ENCODE assay signal across 8 mouse cellular contexts in genomic region chr9:42123713-42124576, GRCm38 (mm10). TPM values are rescaled to one million over a fixed set of nuclear protein-coding genes. Genes with fewer than 3 reads are reported as not detected.
DNase-seq lines count a peak whose midpoint lies in the region; ATAC-seq and TF ChIP-seq lines count a peak whose summit lies in the region.

Gene Sorl1, minus strand, starts transcription at chr9:42124297.

- no peaks in the 10 kb centered on the region for H3K9me3 ChIP-seq in hindbrain, postnatal 0 days (ENCODE audit: low read length)

- no peaks in the 10 kb centered on the region for H3K27me3 ChIP-seq in hindbrain, postnatal 0 days (ENCODE audit: insufficient read depth, low read length)

- no peaks in the 10 kb centered on the region for H3K36me3 ChIP-seq in hindbrain, postnatal 0 days (ENCODE audit: insufficient read depth, low read length)

- DNase-seq in embryo, embryonic 10 days (ENCODE audit: low spot score), result peak; percentile 77
- DNase-seq in gastrocnemius, postnatal 14 days, result peak; percentile 82
- DNase-seq in hindbrain, postnatal 0 days (ENCODE audit: low spot score), result peak; percentile 82
- DNase-seq in left cerebral cortex, postnatal 10 days (ENCODE audit: extremely low spot score in 1 of 2, low spot score in 2 of 2), result peak; percentile 42 to 84
- peak; percentile 77 for DNase-seq in right cerebral cortex, postnatal 14 days
- peak; percentile 65 for DNase-seq in yolk sac, embryonic 10.5 days (ENCODE audit: low spot score)

- peaks cover 7% of the 10 kb centered on the region; the same call in 1 of the 2 replicates for H3K4me1 ChIP-seq in hindbrain, postnatal 0 days (ENCODE audit: insufficient read depth, low read length)

- peak within 1 kb of the TSS; percentile 98 for H3K4me2 ChIP-seq in hindbrain, postnatal 0 days (ENCODE audit: low read depth, low read length)

- TF ChIP-seq CTCF in hindbrain, postnatal 0 days (IDR thresholded peaks at IDR 0.05; ENCODE audit: low read depth), result peak; percentile 66

- WGBS in hindbrain, postnatal 0 days, result 0% methylated on average over 81 of the region's 94 CpGs

- peak within 1 kb of the TSS; percentile 75 for H3K27ac ChIP-seq in hindbrain, postnatal 0 days

- intact Hi-C loops in gastrocnemius, postnatal 14 days (cut with DNase I; ENCODE audit: low total_unique reads), result loop anchor here (5.0 kb wide), 1 partner anchor 67 kb away; no protein-coding TSS in a partner anchor
- intact Hi-C loops in left cerebral cortex, postnatal 10 days (cut with DNase I), result loop anchor here (5.0 kb wide), 2 partner anchors 67 to 113 kb away; no protein-coding TSS in a partner anchor

- peak within 1 kb of the TSS; percentile 86 for H3K9ac ChIP-seq in hindbrain, postnatal 0 days (replicated peaks; ENCODE audit: low read length)

- H3K4me3 ChIP-seq in hindbrain, postnatal 0 days (ENCODE audit: low read length), result peak within 1 kb of the TSS; percentile 91

- peak; percentile 72 for ATAC-seq in activated CD4-positive, CD25-positive, alpha-beta regulatory T cell, adult 4 months
- ATAC-seq in hindbrain, postnatal 0 days, result peak; percentile 91
- ATAC-seq in megakaryocyte, adult 5-6 weeks (ENCODE audit: poor library complexity, severe bottlenecking), result peak; percentile 59

RNA-seq across cellular contexts. Expression of gene Sorl1, which starts in this region (rescaled TPM):
- 10 to 100 TPM; 25.1 to 39.4 TPM for polyA plus RNA-seq in activated CD4-positive, CD25-positive, alpha-beta regulatory T cell, adult 4 months (2017; shearing (Covaris generic))
- 10 to 100 TPM; 31.8 to 33.4 TPM for total RNA-seq in gastrocnemius, postnatal 14 days (2021)
- total RNA-seq in hindbrain, postnatal 0 days (2014; rRNA removed), result 25.6 and 27.7 TPM in 2 replicates
- 8.2 and 9.1 TPM in 2 replicates for polyA plus RNA-seq in hindbrain, postnatal 0 days (2015; fragmentation: Nextera tagmentation; extraction: Ambion mirVana)
- 10 to 100 TPM; 80.9 to 93.2 TPM for total RNA-seq in left cerebral cortex, postnatal 10 days (2021)
- 108 and 111 TPM in 2 replicates for total RNA-seq in megakaryocyte, adult 5-6 weeks (2015)
- 123 and 172 TPM in 2 replicates for total RNA-seq in megakaryocyte, adult 5-6 weeks (2017)

Comparison
In these comparisons a context has a peak if more than half of its experiments do, and no peak if none do; other contexts are left out.
1. Peak in every context shown above with its lines: DNase-seq, ATAC-seq, H3K4me3 ChIP-seq and H3K27ac ChIP-seq.